Mouse (Mus musculus) 3T3-L1 (cell line): ENCODE data around the gene 6030408B16Rik.

Experiments used
- DNase-seq: peaks from one replicate; pipeline ENCODE4 v3.0.0-alpha.2; 2015; ENCODE audit warnings: low read depth, low spot score

The 6030408B16Rik gene

DNA sequence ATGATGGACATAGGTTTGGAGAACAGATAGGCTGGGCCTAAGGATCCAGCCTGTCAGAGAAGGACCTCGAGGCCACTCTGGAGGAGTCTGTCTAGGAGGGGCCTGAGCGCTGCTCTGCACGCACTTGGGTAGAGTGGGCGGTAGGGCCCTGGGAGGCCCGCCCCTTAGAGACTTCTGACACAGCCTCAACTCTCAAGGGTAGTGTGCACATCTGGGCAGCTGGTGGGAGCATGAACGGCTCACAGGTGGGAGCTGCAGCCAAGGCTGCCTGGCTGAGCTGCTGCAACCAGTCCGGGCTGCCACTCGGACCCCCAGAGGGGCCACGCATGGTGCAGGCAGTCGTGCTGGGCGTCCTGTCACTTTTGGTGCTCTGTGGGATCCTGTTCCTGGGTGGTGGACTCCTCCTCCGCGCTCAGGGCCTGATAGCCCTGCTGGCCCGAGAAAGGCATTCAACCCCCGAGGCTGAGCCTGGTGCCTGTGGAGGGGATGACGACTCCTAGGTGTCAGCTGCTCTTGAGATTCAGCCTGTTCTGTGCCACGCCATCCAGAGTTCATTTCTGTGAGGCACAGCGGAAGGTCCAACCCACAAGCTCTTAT lies at the start of gene 6030408B16Rik:
Gene 6030408B16Rik (plus strand): TSS at position 188 of the 597 bp plus-strand sequence.
- DNase-seq, result no peak

DNA sequence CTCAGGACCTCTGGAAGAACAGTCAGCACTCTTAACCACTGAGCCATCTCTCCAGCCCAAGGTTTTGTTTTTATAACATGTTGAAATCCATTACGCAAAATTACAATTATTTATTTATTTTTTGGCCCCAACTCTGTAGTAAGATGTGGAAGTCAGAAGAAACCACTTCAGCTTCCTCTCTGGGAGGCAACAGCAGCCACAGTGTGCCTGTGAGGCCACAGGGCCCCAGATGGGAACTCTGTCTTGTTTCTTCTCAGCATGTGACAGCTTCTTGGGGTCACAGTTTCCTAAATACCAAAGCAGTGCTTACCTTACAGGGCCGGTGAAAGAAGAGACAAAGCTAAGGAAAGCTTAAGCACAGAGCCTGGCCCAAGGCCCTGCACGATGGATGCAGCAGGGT lies 49.0 kb upstream of the 6030408B16Rik start:
- no peak for DNase-seq

GRCm38 (mm10) chr15:101246231-101247154 lies 46.5 kb upstream of the 6030408B16Rik start:
- DNase-seq, result peak; percentile 99

- DNase-seq, result no peak
Measured at GRCm38 (mm10) chr15:101247155-101247498, 45.9 kb upstream of the 6030408B16Rik start.

DNA sequence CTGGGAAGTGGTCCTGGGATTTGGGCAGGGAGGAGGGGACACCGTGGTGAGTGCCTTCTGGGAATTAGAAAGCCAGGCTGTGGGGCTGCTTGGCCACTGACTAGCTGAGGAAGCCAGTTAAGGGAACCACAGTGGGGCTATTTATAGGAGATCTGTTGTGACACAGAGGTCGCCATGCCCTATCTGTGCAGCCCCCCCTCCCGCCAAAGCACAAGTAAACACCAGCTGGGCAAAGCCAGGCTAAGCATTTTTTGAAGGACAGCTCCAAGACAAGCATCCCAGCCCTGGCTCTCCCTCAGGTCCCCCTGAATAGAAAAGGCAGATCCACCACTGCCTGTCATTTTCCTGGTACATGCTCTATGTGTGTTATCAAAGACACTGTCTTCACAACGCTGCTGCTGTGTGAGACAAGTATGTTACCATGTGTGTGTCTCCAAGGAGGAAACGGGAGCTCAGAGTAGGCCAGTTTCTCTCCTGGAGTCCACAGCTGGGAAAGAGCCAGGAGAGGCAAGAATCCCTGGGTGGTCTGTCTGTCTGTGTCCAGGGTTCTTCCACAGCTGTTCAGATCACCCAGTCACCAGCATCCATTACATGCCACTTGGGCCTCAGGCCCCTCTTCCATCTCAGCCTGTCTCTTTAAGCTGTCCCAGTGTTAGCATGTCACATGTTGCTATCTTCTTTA lies 44.8 kb upstream of the 6030408B16Rik start:
- DNase-seq, result no peak

DNA sequence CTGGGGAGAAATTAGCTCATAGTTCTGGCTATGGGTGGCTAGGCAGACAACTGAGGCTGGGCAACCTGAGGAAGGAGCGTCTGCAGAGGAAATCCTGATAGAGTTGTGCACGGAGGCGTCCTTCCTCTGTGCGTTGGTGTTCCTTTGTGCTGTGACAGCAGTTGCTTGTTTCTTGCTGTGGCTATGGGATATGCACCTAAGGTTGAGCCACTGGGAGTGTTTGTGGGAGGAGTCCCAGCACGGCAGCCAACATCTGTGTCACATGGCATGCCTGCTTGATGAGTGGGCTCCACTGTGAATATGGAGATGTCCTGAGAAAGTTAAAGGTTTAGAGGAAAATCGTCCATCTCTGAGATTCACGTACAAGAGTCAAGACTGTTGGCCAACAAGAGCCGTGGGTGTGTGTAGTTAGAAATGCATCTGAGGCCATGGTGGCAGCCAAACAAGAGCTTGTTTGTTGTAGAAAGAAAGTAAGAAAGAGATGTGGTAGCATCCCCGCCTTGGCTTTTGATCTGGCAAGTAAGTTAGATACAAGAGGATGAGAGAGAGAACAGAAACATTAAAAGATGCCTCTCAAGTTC lies 42.7 kb upstream of the 6030408B16Rik start:
- peak; percentile 43 for DNase-seq

- DNase-seq, result no peak
Measured at GRCm38 (mm10) chr15:101251930-101252329, 41.1 kb upstream of the 6030408B16Rik start.

DNA sequence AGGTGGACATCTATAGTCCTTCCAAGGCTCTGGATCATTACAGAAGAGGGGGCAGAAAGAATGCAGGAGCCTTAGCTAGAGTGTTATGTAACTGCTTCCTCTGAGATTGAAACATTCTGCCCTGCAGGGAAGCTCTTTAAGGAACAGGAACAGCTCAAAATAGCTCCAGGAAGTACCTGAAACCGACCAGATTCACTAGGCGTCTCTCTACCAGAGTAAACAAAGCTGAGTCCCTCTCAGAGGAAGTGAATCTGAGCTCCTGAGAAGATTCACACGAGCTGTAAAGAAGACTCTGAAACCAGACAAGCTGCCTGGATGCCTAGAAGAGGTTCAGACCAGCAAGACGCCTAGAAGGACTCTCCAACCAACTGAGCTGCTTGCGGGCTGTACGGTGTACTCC lies 40.4 kb upstream of the 6030408B16Rik start:
- DNase-seq, result no peak

DNA sequence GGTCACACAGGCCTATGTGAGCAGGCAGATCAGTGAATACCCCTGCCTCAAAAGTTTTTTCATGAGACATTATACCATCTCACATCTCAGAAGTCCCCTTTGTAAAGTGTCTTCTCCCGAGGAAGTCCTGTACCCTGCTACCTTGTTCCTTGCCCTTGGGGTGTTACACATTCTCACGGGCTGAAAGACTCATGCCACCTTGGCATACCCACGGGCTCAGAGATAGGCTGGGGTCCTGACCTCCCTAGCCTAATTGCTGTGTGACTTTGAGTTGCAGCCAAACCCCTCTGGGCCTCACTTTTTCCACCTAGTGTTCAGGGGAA lies 39.5 kb upstream of the 6030408B16Rik start:
- DNase-seq, result no peak

DNA sequence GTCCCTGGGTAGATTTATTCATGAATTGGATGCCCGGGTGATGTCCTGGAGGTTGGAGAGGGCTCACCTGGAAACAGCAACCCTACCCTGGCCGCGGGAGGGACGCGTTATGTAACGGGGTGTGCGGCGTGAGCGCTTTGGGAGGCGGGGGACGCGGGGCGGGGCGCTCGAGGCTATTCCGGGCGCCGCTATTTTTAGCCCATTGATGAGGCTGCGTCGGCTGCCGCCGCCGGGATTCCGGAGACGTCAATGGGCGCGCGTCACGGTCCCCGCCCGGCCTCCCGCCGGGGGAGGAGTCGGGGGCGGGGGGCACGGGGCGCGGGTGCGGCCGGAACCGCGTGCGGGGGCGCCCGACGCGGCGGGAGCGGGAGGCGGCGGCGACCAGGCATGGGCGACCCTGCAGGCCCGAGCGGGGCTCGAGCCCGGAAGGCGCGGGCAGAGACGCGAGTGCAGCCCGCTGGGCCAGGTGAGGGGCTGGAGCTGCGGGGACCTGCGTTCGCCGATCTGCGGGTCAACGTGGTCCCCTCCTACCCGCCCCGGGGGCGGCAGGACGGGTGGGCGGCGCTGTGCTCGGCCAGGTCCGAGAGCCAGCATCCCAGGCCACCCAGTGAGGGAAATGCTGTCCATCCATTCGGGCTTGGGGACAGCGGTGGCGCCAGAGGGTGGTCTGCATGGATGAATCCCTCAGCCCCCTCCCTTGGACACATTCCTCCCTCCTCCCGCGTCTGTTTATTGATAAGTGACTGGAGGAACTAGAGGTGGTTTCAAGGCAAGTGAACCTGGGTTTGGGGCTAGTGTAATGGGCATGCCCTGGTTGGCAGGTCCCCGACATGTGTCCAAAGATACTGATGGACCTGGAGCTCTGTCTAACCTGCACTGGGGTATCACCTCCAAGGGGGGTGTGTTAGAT lies 38.9 kb upstream of the 6030408B16Rik start, which contains the start of gene Nr4a1:
Gene Nr4a1 (plus strand): TSS at position 384 of the 910 bp plus-strand sequence.
- peak; percentile 56 for DNase-seq

DNA sequence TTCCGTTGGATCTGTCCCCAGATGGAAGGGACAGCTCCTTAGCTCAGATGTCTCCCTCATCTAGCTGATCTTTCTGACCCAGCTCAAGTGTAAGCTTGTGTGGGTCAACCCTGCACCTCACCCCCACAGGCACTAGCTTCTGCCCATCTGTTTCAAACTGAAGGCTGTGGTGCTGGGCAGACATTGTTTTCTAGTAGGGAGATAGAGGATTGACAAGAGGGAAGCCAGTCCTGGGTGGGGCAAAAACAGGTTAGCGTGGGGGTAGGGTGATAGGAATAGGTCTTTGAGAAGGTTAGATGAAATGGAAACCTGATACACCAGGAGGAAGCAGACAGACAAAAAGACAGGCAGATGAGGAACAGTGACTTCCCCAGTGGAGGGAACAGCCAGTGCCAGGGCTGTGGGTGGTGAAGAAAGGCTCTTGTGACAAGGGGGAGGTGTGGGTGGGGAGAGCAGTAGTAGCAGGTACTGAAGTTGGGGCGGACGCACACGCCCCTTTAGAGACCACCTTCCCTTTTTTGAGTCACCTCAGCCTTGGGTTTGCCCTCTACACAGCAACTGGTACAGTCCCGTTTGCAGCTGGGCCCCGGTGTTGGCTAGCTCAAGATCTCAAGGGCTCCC lies 37.1 kb upstream of the 6030408B16Rik start:
- no peak for DNase-seq

DNA sequence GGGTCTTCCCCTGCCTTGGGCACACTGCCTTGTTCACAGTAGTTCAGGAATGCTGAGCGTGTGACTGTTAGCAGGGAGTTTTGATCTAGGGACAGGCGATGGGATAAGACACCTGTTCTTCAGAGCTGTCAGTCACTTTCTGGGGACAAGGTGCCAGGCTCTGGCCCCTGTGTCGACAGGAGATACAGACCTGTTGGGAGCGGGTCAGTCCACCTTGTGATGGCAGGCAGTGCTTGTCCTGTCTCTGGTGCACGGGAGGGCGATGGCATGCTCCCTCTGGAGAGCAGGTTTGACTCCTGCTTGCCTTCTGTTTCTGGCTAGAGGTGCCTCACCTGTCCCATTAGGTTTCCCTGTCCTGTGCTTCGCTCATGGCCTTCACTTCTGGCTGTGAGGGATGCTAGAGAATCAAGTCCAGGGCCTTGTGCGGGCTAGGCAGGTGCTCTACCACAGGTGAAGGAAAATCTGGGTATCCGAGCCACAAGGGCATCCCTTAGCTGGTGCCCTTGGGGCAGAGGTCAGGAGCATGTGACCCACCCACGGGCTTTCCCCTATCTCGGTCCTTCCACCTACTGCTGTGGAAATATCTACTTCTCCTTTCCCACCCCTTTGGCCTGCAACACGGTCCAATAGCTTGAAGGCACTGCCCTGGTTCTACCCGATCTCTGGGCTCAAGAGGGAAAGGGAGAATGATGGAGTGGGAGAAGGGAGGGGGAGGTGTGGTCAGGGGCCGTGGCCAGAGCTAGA lies 36.4 kb upstream of the 6030408B16Rik start:
- DNase-seq, result no peak

GRCm38 (mm10) chr15:101258420-101258819 lies 34.6 kb upstream of the 6030408B16Rik start:
- DNase-seq, result no peak

DNA sequence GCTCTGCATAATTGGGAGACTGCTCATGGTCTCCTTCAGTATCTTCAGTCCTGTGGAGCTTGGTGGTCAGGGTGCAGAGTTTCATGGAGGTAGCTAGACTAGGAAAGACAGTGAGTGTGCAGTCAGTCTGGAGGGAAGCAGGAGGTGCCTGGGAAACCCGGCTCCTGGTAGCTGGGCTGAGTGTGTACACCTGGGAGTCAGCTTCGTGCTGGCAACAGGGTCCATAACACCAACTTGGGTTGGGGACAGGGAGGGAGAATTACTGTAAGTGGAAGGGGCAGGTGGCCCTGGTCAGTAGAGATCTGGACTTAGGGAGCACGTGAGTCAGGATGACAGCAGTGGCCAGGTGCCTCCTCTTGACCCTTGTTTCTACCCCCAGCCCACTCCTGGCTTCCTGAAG lies 33.1 kb upstream of the 6030408B16Rik start:
- DNase-seq, result no peak

GRCm38 (mm10) chr15:101260387-101260786 lies 32.6 kb upstream of the 6030408B16Rik start:
- DNase-seq, result no peak

- DNase-seq, result no peak
Measured at GRCm38 (mm10) chr15:101260874-101261622, 32.0 kb upstream of the 6030408B16Rik start.

DNA sequence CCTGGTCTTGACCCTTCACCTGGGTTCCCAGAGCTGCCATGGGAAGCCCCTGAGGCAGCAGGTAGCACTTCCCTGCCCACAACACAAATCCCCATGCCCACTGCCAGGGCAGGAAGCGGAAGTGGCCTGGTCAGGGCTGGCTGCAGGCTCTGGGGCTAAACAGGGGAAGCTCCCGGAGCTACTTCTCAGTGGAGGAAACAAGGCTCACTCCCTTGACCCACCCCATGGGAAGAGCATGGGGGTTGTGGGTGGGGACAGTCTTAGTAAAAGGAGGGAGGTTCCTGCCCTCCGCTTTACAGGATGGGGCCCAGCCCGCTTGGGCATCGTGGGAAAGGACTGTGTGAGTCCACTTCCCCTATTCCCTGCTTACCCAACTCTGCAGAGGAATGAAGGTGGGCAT lies 30.5 kb upstream of the 6030408B16Rik start:
- no peak for DNase-seq

- peak; percentile 86 for DNase-seq
Measured at GRCm38 (mm10) chr15:101266132-101266963, 26.7 kb upstream of the 6030408B16Rik start.
